8 mouse cellular contexts compared by ENCODE assay signal in the genomic region with DNA sequence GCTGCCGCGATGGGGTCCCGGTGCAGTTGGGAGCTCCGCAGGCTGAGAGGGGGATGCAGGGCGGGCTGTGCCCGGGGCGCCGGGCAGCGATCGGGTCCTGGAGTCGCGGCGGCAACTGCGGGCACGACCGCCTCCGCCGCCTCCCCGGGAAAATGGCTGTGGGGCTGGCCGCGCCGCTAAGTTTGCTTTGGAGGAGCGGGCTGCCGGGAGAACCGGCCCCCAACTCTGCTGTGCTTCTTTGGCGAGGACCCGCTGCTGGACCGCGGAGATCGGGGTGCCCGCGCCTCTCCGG. TPM values are rescaled to one million over a fixed set of nuclear protein-coding genes. Genes with fewer than 3 reads are reported as not detected.
A peak's percentile ranks its signal among the peaks of the same experiment; 100 is the strongest.
DNase-seq lines count a peak whose midpoint lies in the region; ATAC-seq and TF ChIP-seq lines count a peak whose summit lies in the region.

No protein-coding gene starts in this region.

- peaks cover 6% of the 10 kb centered on the region; the same call in 1 of the 2 replicates for H3K4me1 ChIP-seq in kidney, adult 2 months (ENCODE audit: control insufficient read depth, insufficient read depth, low read length)
- peaks cover 2 to 15% of the 10 kb centered on the region in 2 experiments; a peak in 2 of 4 replicates for H3K4me1 ChIP-seq in MEL (ENCODE audit: control insufficient read depth in 1 of 2, insufficient read depth in 2 of 2, low read length in 2 of 2)
- peaks cover 25% of the 10 kb centered on the region for H3K4me1 ChIP-seq in forebrain, embryonic 16.5 days (replicated peaks; ENCODE audit: control insufficient read depth, insufficient read depth, low read length)
- H3K4me1 ChIP-seq in midbrain, embryonic 10.5 days: peaks cover 31% of the 10 kb centered on the region

- no peaks in the 10 kb centered on the region for H3K27me3 ChIP-seq in kidney, adult 2 months (replicated peaks; ENCODE audit: control insufficient read depth, insufficient read depth, low read length)
- H3K27me3 ChIP-seq in MEL (ENCODE audit: control insufficient read depth in 1 of 2, insufficient read depth in 2 of 2, low read length in 2 of 2): no peaks in the 10 kb centered on the region
- H3K27me3 ChIP-seq in forebrain, embryonic 16.5 days (replicated peaks; ENCODE audit: control insufficient read depth, insufficient read depth, low read length): no peaks in the 10 kb centered on the region
- H3K27me3 ChIP-seq in midbrain, embryonic 10.5 days (ENCODE audit: low read depth, poor library complexity, severe bottlenecking): no peaks in the 10 kb centered on the region

- TF ChIP-seq POLR2A in kidney, adult 2 months (IDR thresholded peaks at IDR 0.05; ENCODE audit: low read depth, low read length): no peak
- no peak for TF ChIP-seq POLR2A in MEL (IDR thresholded peaks at IDR 0.05; ENCODE audit: control insufficient read depth in 1 of 2, insufficient read depth in 1 of 2, low read depth in 1 of 2, low read length in 2 of 2, poor library complexity in 1 of 2)

- no peak for DNase-seq in kidney, adult 2 months
- no peak for DNase-seq in kidney, postnatal 14 days
- DNase-seq in MEL (ENCODE audit: low read depth, low spot score): no peak
- DNase-seq in midbrain, embryonic 10.5 days (ENCODE audit: low spot score): no peak
- DNase-seq in cerebellum, postnatal 4 days (ENCODE audit: low spot score in 2 of 2): no peak
- DNase-seq in thymus, postnatal 25 days: no peak

- H3K36me3 ChIP-seq in kidney, adult 2 months (ENCODE audit: control insufficient read depth, insufficient read depth, low read length): peaks cover 4% of the 10 kb centered on the region; the same call in 1 of the 2 replicates
- H3K36me3 ChIP-seq in MEL (ENCODE audit: control insufficient read depth in 1 of 2, insufficient read depth in 2 of 2, low read length in 2 of 2): peaks cover 13 to 30% of the 10 kb centered on the region in 2 experiments
- peaks cover 11% of the 10 kb centered on the region for H3K36me3 ChIP-seq in forebrain, embryonic 16.5 days (ENCODE audit: control insufficient read depth, insufficient read depth)
- H3K36me3 ChIP-seq in midbrain, embryonic 10.5 days: peaks cover 43% of the 10 kb centered on the region

- peak overlapping the region; percentile 54 for H3K27ac ChIP-seq in kidney, adult 2 months (ENCODE audit: insufficient read depth, low read depth, low read length)
- peak overlapping the region; percentile 70 for H3K27ac ChIP-seq in MEL (ENCODE audit: control insufficient read depth, low read depth, low read length)
- peak overlapping the region; percentile 95 for H3K27ac ChIP-seq in forebrain, embryonic 16.5 days (ENCODE audit: low read length)
- H3K27ac ChIP-seq in midbrain, embryonic 10.5 days (replicated peaks): peak overlapping the region; percentile 93

- H3K4me3 ChIP-seq in kidney, adult 2 months (ENCODE audit: insufficient read depth, low read depth, low read length): peak overlapping the region; percentile 78
- peak overlapping the region; percentile 50 to 79 for H3K4me3 ChIP-seq in MEL (ENCODE audit: control insufficient read depth in 1 of 2, insufficient read depth in 1 of 2, low read depth in 2 of 2, low read length in 2 of 2)
- peak overlapping the region; percentile 99 for H3K4me3 ChIP-seq in forebrain, embryonic 16.5 days (replicated peaks; ENCODE audit: low read length)
- peak overlapping the region; percentile 88 for H3K4me3 ChIP-seq in midbrain, embryonic 10.5 days

- H3K9ac ChIP-seq in MEL (ENCODE audit: control insufficient read depth, low read depth, low read length, poor library complexity, severe bottlenecking): peak overlapping the region; percentile 97
- H3K9ac ChIP-seq in forebrain, embryonic 16.5 days (replicated peaks; ENCODE audit: low read depth, low read length): peak overlapping the region; percentile 81

- no peaks in the 10 kb centered on the region for H3K9me3 ChIP-seq in MEL (replicated peaks; ENCODE audit: insufficient read depth, low read length)
- H3K9me3 ChIP-seq in forebrain, embryonic 16.5 days (ENCODE audit: control insufficient read depth, low read length): no peaks in the 10 kb centered on the region
- no peaks in the 10 kb centered on the region for H3K9me3 ChIP-seq in midbrain, embryonic 10.5 days (replicated peaks)

- WGBS in kidney, adult 2 months: under 1% methylated on average over 33 of the region's 33 CpGs
- WGBS in forebrain, embryonic 16.5 days: under 1% methylated on average over 32 of the region's 33 CpGs
- whole genome bisulfite sequencing in midbrain, embryonic 10.5 days: under 1% methylated on average over 33 of the region's 33 CpGs

- peak overlapping the region; percentile 89 for H3K4me2 ChIP-seq in forebrain, embryonic 16.5 days (ENCODE audit: low read length)

- no peak for ATAC-seq in forebrain, embryonic 16.5 days
- ATAC-seq in granulocyte monocyte progenitor cell, adult 5-6 weeks (replicated peaks; ENCODE audit: poor library complexity, severe bottlenecking): no peak

- no peak for TF ChIP-seq CTCF in kidney, adult 2 months (conservative IDR thresholded peaks at IDR 0.05; ENCODE audit: insufficient read depth, insufficient read length, low read depth, low read length)
- TF ChIP-seq CTCF in MEL (IDR thresholded peaks at IDR 0.05 in 2 of 3, conservative IDR thresholded peaks at IDR 0.05 in 1 of 3; ENCODE audit: control insufficient read depth in 1 of 3, insufficient read depth in 1 of 3, low read depth in 2 of 3, low read length in 3 of 3, poor library complexity in 1 of 3, severe bottlenecking in 1 of 3): no peak

- H3K79me2 ChIP-seq in MEL (ENCODE audit: control insufficient read depth, insufficient read depth, low read length, poor library complexity): peaks cover 42% of the 10 kb centered on the region

- TF ChIP-seq RAD21 in MEL (IDR thresholded peaks at IDR 0.05; ENCODE audit: low read depth, low read length): no peak

- no peak for TF ChIP-seq EP300 in MEL (IDR thresholded peaks at IDR 0.05; ENCODE audit: low read depth in 1 of 2, low read length in 2 of 2)

TF ChIP-seq in MEL, 35 proteins besides CTCF, POLR2A, EP300 and RAD21:
- TF ChIP-seq UBTF (IDR thresholded peaks at IDR 0.05; ENCODE audit: borderline replicate concordance, insufficient read depth, low read depth, low read length) (peak; percentile 48; the same call in 1 of the 2 replicates), TCF12 (IDR thresholded peaks at IDR 0.05; ENCODE audit: low read depth, low read length) (no peak), NRF1 (IDR thresholded peaks at IDR 0.05; ENCODE audit: insufficient read depth, low read depth, low read length, poor library complexity, severe bottlenecking) (no peak), NELFE (IDR thresholded peaks at IDR 0.05; ENCODE audit: low read depth, low read length) (0 out of 2 replicates have a peak, but pooled peaks have one; percentile 2), ZNF384 (IDR thresholded peaks at IDR 0.05; ENCODE audit: low read depth, low read length) (no peak), MXI1 (IDR thresholded peaks at IDR 0.05; ENCODE audit: low read depth, low read length) (peak; percentile 32; the same call in 1 of the 2 replicates), MYC (IDR thresholded peaks at IDR 0.05; ENCODE audit: low read depth, low read length) (no peak)

RNA-seq across cellular contexts. Expression of gene Arid4a, which starts 0.4 kb away (rescaled TPM):
- polyA plus RNA-seq in kidney, adult 2 months (2012; rRNA removed): 3.0 and 3.6 TPM in 2 replicates
- total RNA-seq in MEL (2012; rRNA removed): 6.7 and 7.2 TPM in 2 replicates
- 10 to 100 TPM in 1 of 2 experiments, not detected in 1; 13.0 TPM for polyA plus RNA-seq in MEL (2012; ENCODE audit: insufficient read depth in 1 of 2, insufficient read length in 2 of 2, low read depth in 1 of 2, low replicate concordance in 2 of 2, missing spikeins in 1 of 2)
- polyA plus RNA-seq in forebrain, embryonic 16.5 days (2015; fragmentation: Nextera tagmentation; extraction: Ambion mirVana): 51.2 and 52.1 TPM in 2 replicates
- polyA plus RNA-seq in midbrain, embryonic 10.5 days (2016; fragmentation: Nextera tagmentation; extraction: Ambion mirVana): 25.5 and 26.6 TPM in 2 replicates
- 23.8 and 26.9 TPM in 2 replicates for total RNA-seq in granulocyte monocyte progenitor cell, adult 5-6 weeks (2014; fragmentation: Nextera tagmentation)
- 43.3 and 46.0 TPM in 2 replicates for total RNA-seq in granulocyte monocyte progenitor cell, adult 5-6 weeks (2017)

RNA-seq across cellular contexts. Expression of gene Psma3, which starts 41.7 kb away (rescaled TPM):
- polyA plus RNA-seq in kidney, adult 2 months (2012; rRNA removed): 21.1 and 44.9 TPM in 2 replicates
- total RNA-seq in MEL (2012; rRNA removed): 304 and 348 TPM in 2 replicates
- polyA plus RNA-seq in MEL (2012; ENCODE audit: insufficient read depth in 1 of 2, insufficient read length in 2 of 2, low read depth in 1 of 2, low replicate concordance in 2 of 2, missing spikeins in 1 of 2): 100 to 1,000 TPM in 1 of 2 experiments, not detected in 1; 295 TPM
- 575 and 587 TPM in 2 replicates for polyA plus RNA-seq in forebrain, embryonic 16.5 days (2015; fragmentation: Nextera tagmentation; extraction: Ambion mirVana)
- 620 and 680 TPM in 2 replicates for polyA plus RNA-seq in midbrain, embryonic 10.5 days (2016; fragmentation: Nextera tagmentation; extraction: Ambion mirVana)
- total RNA-seq in granulocyte monocyte progenitor cell, adult 5-6 weeks (2014; fragmentation: Nextera tagmentation): 400 and 405 TPM in 2 replicates
- total RNA-seq in granulocyte monocyte progenitor cell, adult 5-6 weeks (2017): 401 and 460 TPM in 2 replicates
